In genomic region chr10:100054006-100054405, GRCm38 (mm10) we compare ENCODE assay signal across 11 mouse cellular contexts. TPM values are rescaled to one million over a fixed set of nuclear protein-coding genes. Genes with fewer than 3 reads are reported as not detected.
DNase-seq lines count a peak whose midpoint lies in the region; ATAC-seq lines count a peak whose summit lies in the region.
"Had no signal": no experiment of that assay in that cellular context is flagged by ENCODE, and none has a peak within 500 bp of the region (broad histone marks: within the 10 kb centered on the region; RNA-seq: fewer than 3 reads in every experiment).

No protein-coding gene starts in this region.

- peaks cover 7% of the 10 kb centered on the region; the same call in 1 of the 2 replicates for H3K4me1 ChIP-seq in stomach, embryonic 15.5 days
- H3K4me1 ChIP-seq in midbrain, embryonic 14.5 days (ENCODE audit: control insufficient read depth, insufficient read depth, low read length) = no peaks in the 10 kb centered on the region
- H3K4me1 ChIP-seq: heart, embryonic 15.5 days had no signal

- no peak overlapping the region for H3K4me2 ChIP-seq in stomach, embryonic 15.5 days
- H3K4me2 ChIP-seq in midbrain, embryonic 14.5 days (ENCODE audit: low read length) = no peak overlapping the region
- H3K4me2 ChIP-seq: heart, embryonic 15.5 days had no signal

- H3K9me3 ChIP-seq in stomach, embryonic 15.5 days = no peaks in the 10 kb centered on the region
- H3K9me3 ChIP-seq in midbrain, embryonic 14.5 days (ENCODE audit: control insufficient read depth, low read length) = no peaks in the 10 kb centered on the region
- H3K9me3 ChIP-seq: heart, embryonic 15.5 days had no signal

- no peak overlapping the region for H3K9ac ChIP-seq in stomach, embryonic 15.5 days
- no peak overlapping the region for H3K9ac ChIP-seq in midbrain, embryonic 14.5 days (replicated peaks; ENCODE audit: low read length)
- H3K9ac ChIP-seq: heart, embryonic 15.5 days had no signal

- H3K4me3 ChIP-seq in stomach, embryonic 15.5 days (replicated peaks) = no peak overlapping the region
- no peak overlapping the region for H3K4me3 ChIP-seq in midbrain, embryonic 14.5 days (replicated peaks; ENCODE audit: low read depth, low read length)
- H3K4me3 ChIP-seq: heart, embryonic 15.5 days had no signal

- peak overlapping the region; percentile 61; the same call in 1 of the 2 replicates for H3K27ac ChIP-seq in stomach, embryonic 15.5 days
- H3K27ac ChIP-seq in midbrain, embryonic 14.5 days (replicated peaks; ENCODE audit: low read depth, low read length) = no peak overlapping the region
- H3K27ac ChIP-seq: heart, embryonic 15.5 days; macrophage had no signal

- H3K27me3 ChIP-seq in stomach, embryonic 15.5 days (replicated peaks) = no peaks in the 10 kb centered on the region
- no peaks in the 10 kb centered on the region for H3K27me3 ChIP-seq in midbrain, embryonic 14.5 days (ENCODE audit: control insufficient read depth, insufficient read depth, low read length)
- H3K27me3 ChIP-seq: heart, embryonic 15.5 days had no signal

- H3K36me3 ChIP-seq in stomach, embryonic 15.5 days = 0 out of 2 replicates have a peak, but pooled peaks cover 4% of the 10 kb centered on the region
- no peaks in the 10 kb centered on the region for H3K36me3 ChIP-seq in midbrain, embryonic 14.5 days (ENCODE audit: control insufficient read depth, insufficient read depth, low read length)
- H3K36me3 ChIP-seq: heart, embryonic 15.5 days had no signal

- WGBS in stomach, embryonic 15.5 days = 43% methylated on average over 3 of the region's 3 CpGs
- WGBS in midbrain, embryonic 14.5 days = 87% methylated on average over 3 of the region's 3 CpGs

- ATAC-seq in frontal cortex, adult (ENCODE audit: low TSS enrichment) = peak; percentile 69
- ATAC-seq in stomach, embryonic 15.5 days (ENCODE audit: insufficient read depth, low FRiP score, low read depth) = peak; percentile 31; the same call in 1 of the 2 replicates
- no peak for ATAC-seq in midbrain, embryonic 14.5 days (ENCODE audit: low FRiP score, low TSS enrichment)

- no peak for DNase-seq in frontal cortex, postnatal 25 days (ENCODE audit: low spot score in 2 of 2)
- DNase-seq in retina, adult 2 months (ENCODE audit: low read depth, low spot score) = peak; percentile 16
- no peak for DNase-seq in retina, postnatal 1 day
- DNase-seq in left cerebral cortex, adult 18-20 months (ENCODE audit: low spot score in 2 of 2) = peak; percentile 79 to 81
- DNase-seq in cerebellum, adult 8-10 months = no peak
- no peak for DNase-seq in midbrain, embryonic 14.5 days
- DNase-seq: thymus, postnatal 36 days had no signal

RNA-seq across cellular contexts. Expression of gene Kitl, which starts 38.6 kb away (rescaled TPM):
- total RNA-seq in left cerebral cortex, adult 18-20 months (2021) = 10 to 100 TPM; 50.7 to 53.3 TPM
- polyA plus RNA-seq in stomach, embryonic 15.5 days (2015; fragmentation: Nextera tagmentation; extraction: Ambion mirVana) = 32.0 and 40.2 TPM in 2 replicates
- polyA plus RNA-seq in midbrain, embryonic 14.5 days (2014; fragmentation: Nextera tagmentation; extraction: Ambion mirVana) = 22.2 and 23.7 TPM in 2 replicates

Comparison
In these comparisons a context has a peak if more than half of its experiments do, and no peak if none do; other contexts are left out.
1. DNase-seq: peak in retina, adult 2 months (single experiment) and left cerebral cortex, adult 18-20 months (2 of 2); none in frontal cortex, postnatal 25 days (0 of 2), retina, postnatal 1 day (single experiment), cerebellum, adult 8-10 months (single experiment) and midbrain, embryonic 14.5 days (single experiment).